Mouse (Mus musculus) frontal cortex, postnatal 36 days (tissue): ENCODE data around the gene Pomt1.

Source experiments
- DNase-seq, 2 experiments: peaks; one replicate each; pipeline ENCODE4 v3.0.0; 2022; ENCODE audit warnings: low spot score in 2 of 2

The Pomt1 gene

GRCm38 (mm10) chr2:32221577-32221976 is 14.8 kb upstream of the Pomt1 start:
- no peak for DNase-seq

GRCm38 (mm10) chr2:32222057-32222456 is 14.3 kb upstream of the Pomt1 start:
- DNase-seq, result no peak

- no peak for DNase-seq
Observed at GRCm38 (mm10) chr2:32235433-32235832, 957 bp upstream of the Pomt1 start.

- DNase-seq, result peak; percentile 25 to 40
Observed at GRCm38 (mm10) chr2:32236760-32237487, 534 bp downstream of the Pomt1 start.

- no peak for DNase-seq
Observed at GRCm38 (mm10) chr2:32237571-32237970, 1.2 kb downstream of the Pomt1 start.

- no peak for DNase-seq
Observed at GRCm38 (mm10) chr2:32238708-32239435, 2.5 kb downstream of the Pomt1 start.

GRCm38 (mm10) chr2:32240591-32240990 is 4.2 kb downstream of the Pomt1 start:
- no peak for DNase-seq

- no peak for DNase-seq
Observed at GRCm38 (mm10) chr2:32242986-32243385, 6.6 kb downstream of the Pomt1 start.

- DNase-seq, result no peak
Observed at GRCm38 (mm10) chr2:32246741-32247140, 10.4 kb downstream of the Pomt1 start.

GRCm38 (mm10) chr2:32248377-32249361 is 12.3 kb downstream of the Pomt1 start:
- no peak for DNase-seq

- no peak for DNase-seq
Observed at GRCm38 (mm10) chr2:32251791-32252527, 15.6 kb downstream of the Pomt1 start.

- no peak for DNase-seq
Observed at GRCm38 (mm10) chr2:32252658-32253057, 16.3 kb downstream of the Pomt1 start.

- no peak for DNase-seq
Observed at GRCm38 (mm10) chr2:32253352-32253751, 17.0 kb downstream of the Pomt1 start.

GRCm38 (mm10) chr2:32254563-32254962 is 18.2 kb downstream of the Pomt1 start:
- no peak for DNase-seq

- DNase-seq, result no peak
Observed at GRCm38 (mm10) chr2:32256273-32256672, 19.9 kb downstream of the Pomt1 start.

GRCm38 (mm10) chr2:32258887-32259533 is 22.6 kb downstream of the Pomt1 start:
- no peak for DNase-seq

- DNase-seq, result peak; percentile 88 to 92
Observed at GRCm38 (mm10) chr2:32259657-32260417, 23.4 kb downstream of the Pomt1 start, which contains the start of gene Uck1. TSS of gene Uck1 (minus strand) at chr2:32260159.

GRCm38 (mm10) chr2:32260635-32261034 is 24.2 kb downstream of the Pomt1 start:
- peak in 1 of 2 experiments; percentile 35 for DNase-seq

- DNase-seq, result no peak
Observed at GRCm38 (mm10) chr2:32275823-32276222, 39.4 kb downstream of the Pomt1 start.

- no peak for DNase-seq
Observed at GRCm38 (mm10) chr2:32282289-32282688, 45.9 kb downstream of the Pomt1 start.
